Mouse (Mus musculus) midbrain, postnatal 0 days (tissue): ENCODE measurements at regions not wholly inside any gene's neighbourhood (a gene's known extent, or its start where the extent isn't known, plus 50 kb on each side); places are given as distances from the start of the nearest gene placed in this dataset.

Experiments
- ATAC-seq: fragments of 200-750 bp; cut with Nextera tagmentation; 2 replicates; pipeline ENCODE4 v1.8.0; 2017; ENCODE audit warnings: moderate number of reproducible peaks, mild to moderate bottlenecking, moderate TSS enrichment, moderate library complexity; ENCODE audit not compliant: low FRiP score
- DNase-seq: peaks from one replicate; pipeline ENCODE4 v3.0.0-alpha.2; 2015; ENCODE audit warnings: low spot score
- H3K27ac ChIP-seq: fragments of 300-500 bp; sonication (generic); 2 replicates; pipeline ENCODE4 v1.5.1; 2014; ENCODE audit warnings: low read depth, mild to moderate bottlenecking, low read length, mixed read lengths
- H3K27me3 ChIP-seq: fragments of 300-500 bp; sonication (generic); 2 replicates; pipeline ENCODE4 v1.6.1; 2014; ENCODE audit warnings: low read length, control low read depth, mixed read lengths; ENCODE audit not compliant: insufficient read depth
- H3K36me3 ChIP-seq: fragments of 300-500 bp; sonication (generic); 2 replicates; pipeline ENCODE4 v1.6.1; 2014; ENCODE audit warnings: low read length, control low read depth, mixed read lengths; ENCODE audit not compliant: insufficient read depth
- H3K4me1 ChIP-seq: fragments of 300-500 bp; sonication (generic); 2 replicates; pipeline ENCODE4 v1.6.1; 2014; ENCODE audit warnings: mild to moderate bottlenecking, control low read depth, antibody characterized with exemption, low read length, mixed read lengths; ENCODE audit not compliant: insufficient read depth
- H3K4me2 ChIP-seq: fragments of 300-500 bp; sonication (generic); 2 replicates; pipeline ENCODE4 v1.6.1; 2014; ENCODE audit warnings: low read depth, mild to moderate bottlenecking, low read length, mixed read lengths; ENCODE audit not compliant: poor library complexity, severe bottlenecking
- H3K4me3 ChIP-seq: fragments of 300-500 bp; sonication (generic); 2 replicates; pipeline ENCODE4 v1.5.1; 2014; ENCODE audit warnings: low read depth, mild to moderate bottlenecking, low read length, moderate library complexity
- H3K9ac ChIP-seq: fragments of 300-500 bp; sonication (generic); replicated peaks from 2 replicates; pipeline ENCODE4 v1.6.1; 2014; ENCODE audit warnings: mild to moderate bottlenecking, low read length, moderate library complexity, mixed read lengths; ENCODE audit not compliant: poor library complexity, severe bottlenecking
- H3K9me3 ChIP-seq: fragments of 300-500 bp; sonication (generic); 2 replicates; pipeline ENCODE4 v1.6.1; 2016; ENCODE audit warnings: low read length, control low read depth
- CTCF ChIP-seq: IDR thresholded peaks from 2 replicates; pipeline ENCODE4 v1.5.1; 2016; ENCODE audit warnings: antibody characterized with exemption, mild to moderate bottlenecking
- WGBS: fragments of 180-500 bp; shearing (Covaris S2); extraction: QIAGEN DNeasy Blood & Tissue Kit; methylation state at CpG from one replicate; pipeline ENCODE4 v1.1.7; 2014; 5-methylcytosine and 5-hydroxymethylcytosine counted together

GRCm38 (mm10) chr6:143668551-143668950, 501.5 kb downstream of the Etnk1 start:
- ATAC-seq = no peak
- H3K36me3 ChIP-seq = no peaks in the 10 kb centered on the region
- no peaks in the 10 kb centered on the region for H3K9me3 ChIP-seq
- WGBS = 87% methylated on average over 4 of the region's 4 CpGs
- no peak overlapping the region for H3K4me2 ChIP-seq
- no peak overlapping the region for H3K27ac ChIP-seq
- no peaks in the 10 kb centered on the region for H3K27me3 ChIP-seq
- no peaks in the 10 kb centered on the region for H3K4me1 ChIP-seq
- no peak for TF ChIP-seq CTCF
- no peak overlapping the region for H3K9ac ChIP-seq
- no peak overlapping the region for H3K4me3 ChIP-seq
- no peak for DNase-seq

DNA sequence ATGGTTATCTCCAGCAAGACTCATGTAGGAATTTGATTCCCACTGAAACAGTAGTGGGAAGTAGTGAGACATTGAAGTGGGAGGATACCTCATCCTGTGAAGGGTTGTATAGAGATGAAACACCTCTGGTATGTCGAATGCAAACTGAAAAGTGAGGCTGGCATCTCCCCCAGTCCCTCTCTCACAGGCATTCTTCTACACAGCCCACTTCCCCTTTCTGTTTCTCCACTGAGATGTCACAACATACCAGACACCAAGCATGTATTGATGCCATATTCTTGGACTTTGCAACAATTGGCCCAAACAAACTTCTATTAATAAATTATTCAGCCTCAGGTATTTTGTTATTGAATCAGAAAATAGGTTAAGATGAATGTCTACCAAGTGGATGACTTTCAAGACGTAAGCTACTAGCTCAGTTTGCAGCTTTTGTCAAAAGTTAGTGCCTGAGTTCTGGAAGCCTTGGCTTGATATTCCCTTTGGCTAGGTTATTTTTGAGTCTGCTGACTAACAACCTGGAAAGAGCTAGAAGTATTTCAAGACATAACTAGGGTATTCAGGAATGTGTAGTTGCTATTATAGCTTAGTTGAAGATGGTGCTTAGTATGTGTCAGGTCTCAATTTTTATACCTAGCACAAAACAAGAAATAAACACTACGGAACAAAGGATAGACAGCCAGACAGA, 502.6 kb downstream of the Etnk1 start:
- 74% methylated on average over 3 of the region's 3 CpGs for WGBS
- no peak overlapping the region for H3K4me3 ChIP-seq
- H3K4me1 ChIP-seq = no peaks in the 10 kb centered on the region
- no peak for TF ChIP-seq CTCF
- H3K27me3 ChIP-seq = no peaks in the 10 kb centered on the region
- H3K9ac ChIP-seq = no peak overlapping the region
- H3K27ac ChIP-seq = no peak overlapping the region
- H3K9me3 ChIP-seq = no peaks in the 10 kb centered on the region
- ATAC-seq = no peak
- H3K4me2 ChIP-seq = no peak overlapping the region
- H3K36me3 ChIP-seq = no peaks in the 10 kb centered on the region
- DNase-seq = no peak

DNA sequence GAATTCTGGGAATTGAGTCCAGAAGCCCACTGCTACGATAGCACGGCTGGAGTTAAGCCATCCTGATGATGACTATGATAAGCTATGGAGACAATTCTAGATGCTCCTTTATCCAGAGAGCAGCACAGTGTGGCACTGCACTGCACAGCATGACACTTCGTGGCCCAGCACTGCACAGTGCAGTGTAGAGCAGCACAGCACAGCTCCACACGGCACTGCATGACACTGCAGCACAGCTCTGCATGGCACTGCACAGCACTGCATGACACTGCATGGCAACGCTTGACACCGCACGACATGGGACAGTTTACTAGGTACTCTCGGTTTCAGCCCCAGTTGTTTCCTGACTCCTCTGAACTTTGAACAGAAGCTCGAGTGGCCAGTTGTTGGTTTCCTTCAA, 523.1 kb downstream of the Etnk1 start:
- no peaks in the 10 kb centered on the region for H3K9me3 ChIP-seq
- 91% methylated on average over 9 of the region's 9 CpGs for WGBS
- no peak for TF ChIP-seq CTCF
- no peak overlapping the region for H3K4me3 ChIP-seq
- H3K27ac ChIP-seq = no peak overlapping the region
- H3K27me3 ChIP-seq = 0 out of 2 replicates have a peak, but pooled peaks cover 3% of the 10 kb centered on the region
- no peak overlapping the region for H3K9ac ChIP-seq
- H3K4me2 ChIP-seq = no peak overlapping the region
- H3K36me3 ChIP-seq = no peaks in the 10 kb centered on the region
- no peak for DNase-seq
- ATAC-seq = no peak
- no peaks in the 10 kb centered on the region for H3K4me1 ChIP-seq

GRCm38 (mm10) chr6:143690866-143691265, 523.8 kb downstream of the Etnk1 start:
- Histone ChIP-seq H3K27ac (no peak overlapping the region), H3K4me2 (no peak overlapping the region), H3K4me3 (no peak overlapping the region), H3K9me3 (no peaks in the 10 kb centered on the region), H3K4me1 (no peaks in the 10 kb centered on the region), H3K27me3 (0 out of 2 replicates have a peak, but pooled peaks cover 3% of the 10 kb centered on the region), H3K9ac (no peak overlapping the region), H3K36me3 (no peaks in the 10 kb centered on the region)
- DNase-seq = peak; percentile 37
- TF ChIP-seq CTCF = no peak
- WGBS = 68% methylated on average over 6 of the region's 6 CpGs
- ATAC-seq = no peak

- no peaks in the 10 kb centered on the region for H3K27me3 ChIP-seq
- no peak overlapping the region for H3K4me2 ChIP-seq
- TF ChIP-seq CTCF = no peak
- no peak overlapping the region for H3K9ac ChIP-seq
- H3K4me3 ChIP-seq = no peak overlapping the region
- no peaks in the 10 kb centered on the region for H3K4me1 ChIP-seq
- H3K9me3 ChIP-seq = no peaks in the 10 kb centered on the region
- no peak for DNase-seq
- H3K27ac ChIP-seq = no peak overlapping the region
- no peak for ATAC-seq
- WGBS = 81% methylated on average over 6 of the region's 6 CpGs
- no peaks in the 10 kb centered on the region for H3K36me3 ChIP-seq
Measured at GRCm38 (mm10) chr6:143697997-143698396, 531.0 kb downstream of the Etnk1 start.

DNA sequence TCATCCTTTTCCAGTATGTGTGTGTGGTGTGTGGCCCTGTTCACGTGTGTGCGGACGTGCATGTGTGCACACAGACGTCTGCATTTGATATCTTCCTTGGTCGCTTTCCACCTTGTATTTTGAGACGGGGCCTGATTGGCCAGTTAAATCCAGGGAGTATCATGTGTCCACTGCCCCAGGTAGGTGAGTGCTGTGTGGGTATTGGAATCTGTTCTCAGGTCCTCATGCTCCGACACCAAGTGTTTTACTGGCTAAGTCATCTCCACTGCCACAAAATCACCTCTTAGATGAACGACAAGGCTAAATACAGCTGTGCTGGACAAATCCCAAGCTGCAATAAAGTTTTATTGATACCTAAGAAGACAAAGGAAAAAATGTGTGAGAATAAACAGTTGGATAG, 537.0 kb downstream of the Etnk1 start:
- no peak overlapping the region for H3K4me2 ChIP-seq
- no peak overlapping the region for H3K9ac ChIP-seq
- no peak for DNase-seq
- H3K4me1 ChIP-seq = no peaks in the 10 kb centered on the region
- WGBS = 90% methylated on average over 8 of the region's 8 CpGs
- H3K27ac ChIP-seq = no peak overlapping the region
- no peak for TF ChIP-seq CTCF
- no peaks in the 10 kb centered on the region for H3K27me3 ChIP-seq
- no peak overlapping the region for H3K4me3 ChIP-seq
- H3K9me3 ChIP-seq = no peaks in the 10 kb centered on the region
- no peak for ATAC-seq
- H3K36me3 ChIP-seq = no peaks in the 10 kb centered on the region
